25 mouse cellular contexts compared by ENCODE assay signal in the genomic region with DNA sequence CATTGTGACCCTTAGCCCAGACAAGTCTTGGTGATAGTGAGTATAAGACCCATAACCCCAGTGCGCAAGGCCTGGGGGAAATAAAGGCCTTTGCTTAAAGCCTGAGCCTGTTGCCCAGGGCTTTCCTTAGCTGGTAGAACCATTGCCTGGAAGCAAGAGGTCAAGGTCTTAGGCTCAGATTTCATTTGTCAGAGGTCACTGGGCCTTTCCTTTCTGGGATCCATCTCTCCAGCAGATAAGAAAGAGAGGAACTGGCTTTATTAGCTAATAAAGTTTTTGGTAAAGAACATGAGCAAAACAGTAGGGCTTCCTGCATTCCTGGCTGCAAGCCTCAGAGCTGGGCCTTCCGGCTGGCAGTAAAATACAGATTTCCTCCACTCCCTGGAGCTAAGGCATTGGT. TPM values are rescaled to one million over a fixed set of nuclear protein-coding genes. Genes with fewer than 3 reads are reported as not detected.
"Had no signal": no experiment of that assay in that cellular context is flagged by ENCODE, and none has a peak within 500 bp of the region (broad histone marks: within the 10 kb centered on the region; RNA-seq: fewer than 3 reads in every experiment).

No protein-coding gene starts in this region.

- H3K4me2 ChIP-seq: limb, embryonic 12.5 days; limb, embryonic 15.5 days; liver, embryonic 13.5 days; lung, embryonic 15.5 days; midbrain, embryonic 12.5 days; midbrain, embryonic 15.5 days; neural tube, embryonic 12.5 days; neural tube, embryonic 15.5 days; stomach, embryonic 15.5 days had no signal

- H3K9me3 ChIP-seq: limb, embryonic 12.5 days; limb, embryonic 15.5 days; liver, embryonic 13.5 days; lung, embryonic 15.5 days; midbrain, embryonic 12.5 days; midbrain, embryonic 15.5 days; neural tube, embryonic 12.5 days; neural tube, embryonic 15.5 days; stomach, embryonic 15.5 days had no signal

- ATAC-seq: intestine, embryonic 16.5 days; midbrain, embryonic 15.5 days had no signal

- H3K27ac ChIP-seq: limb, embryonic 12.5 days; limb, embryonic 15.5 days; liver, embryonic 13.5 days; lung, embryonic 15.5 days; macrophage; midbrain, embryonic 12.5 days; midbrain, embryonic 15.5 days; neural tube, embryonic 12.5 days; neural tube, embryonic 15.5 days; stomach, embryonic 15.5 days had no signal

- H3K9ac ChIP-seq: limb, embryonic 12.5 days; limb, embryonic 15.5 days; liver, embryonic 13.5 days; lung, embryonic 15.5 days; midbrain, embryonic 12.5 days; midbrain, embryonic 15.5 days; neural tube, embryonic 12.5 days; neural tube, embryonic 15.5 days; stomach, embryonic 15.5 days had no signal

- H3K36me3 ChIP-seq: limb, embryonic 12.5 days; limb, embryonic 15.5 days; liver, embryonic 13.5 days; lung, embryonic 15.5 days; midbrain, embryonic 12.5 days; midbrain, embryonic 15.5 days; neural tube, embryonic 12.5 days; neural tube, embryonic 15.5 days; stomach, embryonic 15.5 days had no signal

- DNase-seq: kidney, adult 18-20 months; left cerebral cortex, postnatal 4 days; liver, embryonic 13.5 days; lung, postnatal 10 days; right cerebral cortex, adult 18-20 months; right cerebral cortex, postnatal 14 days; right cerebral cortex, postnatal 4 days; spleen, adult 18-20 months; thymus, postnatal 25 days had no signal

- H3K4me3 ChIP-seq: limb, embryonic 12.5 days; limb, embryonic 15.5 days; liver, embryonic 13.5 days; lung, embryonic 15.5 days; midbrain, embryonic 12.5 days; midbrain, embryonic 15.5 days; neural tube, embryonic 12.5 days; neural tube, embryonic 15.5 days; stomach, embryonic 15.5 days had no signal

RNA-seq across cellular contexts. Expression of gene Cyp1a1, which starts 6.4 kb away (rescaled TPM):
- total RNA-seq: megakaryocyte, adult 5-6 weeks had no signal
- polyA plus RNA-seq: intestine, embryonic 16.5 days; limb, embryonic 12.5 days; macrophage; midbrain, embryonic 12.5 days; neural tube, embryonic 12.5 days; stomach, embryonic 15.5 days had no signal

RNA-seq across cellular contexts. Expression of gene Cyp1a2, which starts 10.6 kb away (rescaled TPM):
- total RNA-seq: layer of hippocampus, adult 18-20 months; layer of hippocampus, postnatal 14 days; left cerebral cortex, adult 8-10 months; left cerebral cortex, postnatal 14 days; left cerebral cortex, postnatal 4 days; megakaryocyte, adult 5-6 weeks had no signal
- polyA plus RNA-seq: intestine, embryonic 16.5 days; kidney, embryonic 16.5 days; limb, embryonic 12.5 days; limb, embryonic 15.5 days; lung, embryonic 15.5 days; macrophage; midbrain, embryonic 12.5 days; midbrain, embryonic 15.5 days; neural tube, embryonic 12.5 days; neural tube, embryonic 15.5 days; stomach, embryonic 15.5 days had no signal
